Mouse (Mus musculus) embryo, embryonic 11 days (tissue): ENCODE data around the gene Rph3a.
A peak's percentile ranks its signal among the peaks of the same experiment; 100 is the strongest.
"Not testable (repeated sequence)": the region's sequence is repeated elsewhere in the genome, so short reads cannot be mapped to it uniquely, and the experiment has no call there.

Experiments used
- DNase-seq: peaks from one replicate; pipeline ENCODE4 v3.0.0-alpha.2; 2015

The Rph3a gene

DNA sequence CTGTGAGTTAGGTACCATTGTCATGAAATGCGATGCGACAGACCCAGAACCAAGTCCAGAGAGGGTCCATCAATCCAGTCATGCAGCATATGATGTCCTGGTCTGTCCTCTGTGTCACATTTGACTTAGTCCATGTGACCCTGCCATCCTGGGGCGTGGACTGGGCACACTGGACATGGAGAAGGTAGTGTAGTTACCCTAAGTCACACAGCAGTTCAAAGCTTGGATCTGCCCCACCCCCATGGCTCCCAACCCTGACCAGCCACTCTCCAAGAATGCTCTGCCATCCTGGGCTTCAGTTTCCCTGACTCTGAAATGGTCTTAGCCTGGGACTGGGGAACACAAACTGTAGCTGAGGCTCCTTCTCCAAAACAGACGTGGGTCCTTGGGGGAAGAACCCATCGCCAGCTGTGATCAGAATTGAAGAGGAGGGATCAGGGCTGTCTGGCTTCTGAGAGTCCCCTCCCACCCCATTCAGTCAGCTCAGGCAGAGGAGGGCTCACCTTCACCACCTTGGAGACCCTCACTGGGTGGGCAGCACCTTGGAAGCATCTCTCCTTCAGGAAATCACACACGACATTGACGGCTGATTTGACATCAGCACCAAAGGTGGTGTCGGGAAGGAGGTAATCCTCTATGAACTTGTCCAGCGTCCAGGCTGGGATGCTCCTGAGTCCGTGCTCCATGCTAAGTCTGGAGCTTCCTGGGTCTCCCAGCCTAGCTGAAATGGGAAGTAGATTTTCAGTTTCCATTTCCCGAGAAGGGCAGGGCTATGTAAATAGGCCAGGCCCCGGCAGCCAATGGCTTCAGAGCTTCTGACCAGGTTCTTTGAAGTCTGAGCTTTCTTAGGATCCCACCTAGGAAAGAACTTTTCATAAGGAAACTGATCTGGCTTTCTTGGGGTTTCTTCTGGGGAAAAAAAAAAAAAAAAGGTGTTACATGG lies 102.8 kb downstream of the Rph3a start, which contains the start of gene Oas1a:
Gene Oas1a, minus strand, starts transcription at position 731 of the 943 bp plus-strand sequence.
- DNase-seq = peak; percentile 35

DNA sequence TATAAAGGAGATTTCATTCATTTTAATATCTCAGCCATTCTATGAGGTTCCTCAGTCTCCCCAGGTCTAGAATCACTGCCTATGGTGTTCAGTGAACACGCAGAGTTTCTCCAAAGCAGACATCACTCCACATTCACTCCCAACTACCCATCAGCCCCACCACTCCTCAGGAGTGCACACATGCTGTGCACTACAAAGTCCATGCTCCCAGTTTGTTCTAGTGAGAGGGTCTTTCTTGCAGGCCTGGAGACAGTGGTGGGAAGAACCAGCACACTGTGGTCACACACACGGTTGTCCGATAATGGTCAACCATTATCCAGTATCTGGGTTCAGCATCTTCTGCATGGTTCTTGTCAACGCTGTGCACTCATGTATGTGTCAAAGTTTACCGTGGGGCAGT lies 107.8 kb downstream of the Rph3a start:
- DNase-seq = no peak

DNA sequence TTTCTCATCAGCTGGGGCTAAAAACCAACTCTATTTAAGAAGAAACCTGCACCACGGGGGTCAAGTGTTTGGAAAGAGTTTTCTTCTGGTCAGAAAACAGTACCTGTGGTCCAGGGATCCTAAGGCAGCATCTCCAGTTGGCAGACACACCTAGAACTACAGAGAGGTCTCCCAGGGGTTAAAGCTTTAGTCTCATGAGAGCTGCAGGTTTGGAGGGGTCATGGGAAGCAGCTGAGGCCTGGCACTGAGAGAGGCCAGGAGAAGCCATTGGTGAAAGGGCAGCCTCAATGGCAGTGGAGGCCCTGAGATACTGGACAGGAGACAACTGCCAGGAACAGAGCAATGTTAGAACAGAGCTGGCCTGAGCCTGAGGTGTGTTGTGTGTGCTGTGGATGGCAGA lies 109.2 kb downstream of the Rph3a start:
- no peak for DNase-seq

DNA sequence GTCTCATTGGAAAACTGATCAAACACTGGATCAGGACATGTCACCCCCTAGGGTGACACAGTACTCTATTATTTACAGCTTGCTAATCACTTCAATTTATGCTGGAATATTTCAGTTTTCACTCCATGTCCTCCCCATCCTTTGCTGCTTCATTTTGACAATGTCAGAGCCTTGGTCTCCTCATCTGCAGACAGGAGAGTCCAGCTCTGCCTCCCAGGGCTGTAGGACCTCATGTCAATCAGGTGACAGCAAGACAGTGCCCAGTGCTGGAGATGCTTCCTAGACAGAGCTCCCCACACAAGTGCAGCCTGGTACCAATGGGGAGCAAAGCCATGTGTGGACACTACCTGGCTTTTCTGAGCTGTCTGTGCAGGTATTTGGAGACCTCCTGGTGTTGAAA lies 111.2 kb downstream of the Rph3a start:
- no peak for DNase-seq

DNA sequence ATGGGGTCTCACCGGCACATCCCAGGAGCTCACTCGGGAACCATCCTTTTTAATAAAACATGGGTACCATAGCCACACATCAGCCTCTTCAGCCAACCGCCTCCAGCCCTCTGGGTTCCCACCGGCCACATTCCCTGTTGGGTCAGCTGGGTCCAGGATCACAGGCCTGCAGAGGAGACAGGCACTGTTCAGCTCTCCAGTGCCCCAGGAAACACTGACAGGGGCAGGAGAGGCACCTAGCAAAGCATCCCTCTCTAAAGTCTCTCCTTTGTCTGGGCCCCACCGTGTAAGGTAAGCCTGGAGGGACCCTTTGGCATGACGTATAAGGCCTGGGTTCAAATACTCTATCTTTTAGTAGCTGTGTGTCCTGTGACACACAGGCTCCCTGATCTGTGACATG lies 111.6 kb downstream of the Rph3a start:
- no peak for DNase-seq

DNA sequence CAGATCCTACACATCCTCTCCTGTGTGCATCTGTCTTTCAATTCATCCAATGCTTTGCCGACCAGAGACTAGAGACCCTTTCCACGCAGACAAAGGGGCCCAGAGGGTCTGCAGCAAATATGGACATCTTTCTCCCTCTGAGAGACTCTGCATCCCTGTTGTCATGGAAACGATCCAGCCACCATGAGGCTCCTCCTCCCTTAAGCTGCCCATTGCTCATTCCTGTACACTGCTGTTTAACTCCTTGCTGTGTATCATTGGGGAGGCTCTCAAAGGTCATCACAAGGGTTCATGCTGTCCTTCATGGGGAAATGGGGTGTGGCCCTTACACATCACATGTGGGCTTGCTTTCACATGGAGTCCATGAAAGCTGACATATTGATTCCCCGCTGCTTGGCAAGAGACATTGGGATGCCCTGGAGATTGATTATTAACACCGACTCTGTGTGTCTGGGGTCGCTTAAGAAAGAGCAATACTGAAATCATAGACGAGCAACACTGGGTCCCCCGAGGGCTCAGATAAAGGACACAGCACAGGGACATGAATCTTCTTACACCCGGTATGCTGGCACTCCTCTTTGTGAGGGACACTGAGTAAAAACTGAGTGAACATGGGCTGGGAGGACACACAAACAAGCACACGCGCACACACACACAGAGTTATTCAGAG lies 114.5 kb downstream of the Rph3a start:
- no peak for DNase-seq

DNA sequence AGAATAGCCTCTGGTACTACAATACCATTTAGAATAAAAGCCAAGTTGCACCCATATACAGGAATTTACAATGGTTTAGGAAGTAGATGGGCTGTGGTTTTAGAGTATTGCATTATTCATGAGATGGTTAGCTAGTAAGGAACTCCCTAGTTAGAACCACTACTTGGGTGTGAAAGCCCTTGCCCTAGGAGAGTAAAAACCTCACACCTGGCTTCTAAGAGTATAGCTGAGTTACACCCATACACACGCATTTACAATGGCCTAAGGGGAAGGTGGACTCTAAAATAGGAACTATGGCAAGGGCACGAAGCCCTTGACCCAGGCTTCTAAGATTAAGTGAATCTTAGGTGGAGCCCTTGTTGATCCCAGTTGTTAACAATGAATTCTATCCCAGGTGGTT lies 115.2 kb downstream of the Rph3a start:
- not testable (repeated sequence) for DNase-seq

DNA sequence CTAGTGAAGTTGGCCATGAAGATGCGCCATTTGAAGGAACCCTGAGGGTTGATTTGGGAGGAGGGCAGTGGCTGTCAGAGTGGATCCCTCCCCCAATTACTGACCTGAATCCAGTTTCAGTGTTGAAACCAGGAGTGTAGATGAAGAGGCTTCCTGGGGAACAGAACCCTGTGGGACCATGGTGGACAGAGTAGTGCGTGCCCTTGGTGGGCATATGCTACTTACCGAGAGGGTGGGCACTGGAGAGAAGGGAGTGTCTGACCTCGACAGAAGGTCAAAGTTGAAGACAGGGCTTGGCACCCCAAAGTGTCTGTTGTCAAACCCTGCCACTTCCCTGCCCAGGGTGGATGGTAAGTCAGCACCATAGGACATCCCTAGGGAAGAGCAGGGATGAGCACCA lies 116.0 kb downstream of the Rph3a start:
- DNase-seq = not testable (repeated sequence)

DNA sequence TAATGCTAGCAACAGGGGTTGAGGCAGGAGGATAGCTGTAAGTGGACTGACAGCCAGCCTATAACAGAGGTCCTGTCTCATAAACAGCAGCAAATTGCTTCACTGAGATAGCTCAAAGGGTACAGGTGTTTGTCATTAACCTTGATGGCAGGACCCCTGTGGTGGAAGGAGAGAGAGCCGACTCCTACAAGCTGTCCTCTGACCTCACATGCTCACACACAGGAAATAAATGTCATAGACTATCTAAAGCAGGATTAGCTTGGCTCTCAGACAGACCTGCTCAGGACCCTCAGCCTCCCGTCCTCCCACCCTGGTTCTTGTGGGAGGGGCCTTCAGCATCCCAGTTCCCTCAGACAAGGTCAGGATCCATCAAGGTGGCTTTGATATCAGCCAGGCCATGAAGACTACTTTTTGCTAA lies 117.6 kb downstream of the Rph3a start:
- DNase-seq = no peak

DNA sequence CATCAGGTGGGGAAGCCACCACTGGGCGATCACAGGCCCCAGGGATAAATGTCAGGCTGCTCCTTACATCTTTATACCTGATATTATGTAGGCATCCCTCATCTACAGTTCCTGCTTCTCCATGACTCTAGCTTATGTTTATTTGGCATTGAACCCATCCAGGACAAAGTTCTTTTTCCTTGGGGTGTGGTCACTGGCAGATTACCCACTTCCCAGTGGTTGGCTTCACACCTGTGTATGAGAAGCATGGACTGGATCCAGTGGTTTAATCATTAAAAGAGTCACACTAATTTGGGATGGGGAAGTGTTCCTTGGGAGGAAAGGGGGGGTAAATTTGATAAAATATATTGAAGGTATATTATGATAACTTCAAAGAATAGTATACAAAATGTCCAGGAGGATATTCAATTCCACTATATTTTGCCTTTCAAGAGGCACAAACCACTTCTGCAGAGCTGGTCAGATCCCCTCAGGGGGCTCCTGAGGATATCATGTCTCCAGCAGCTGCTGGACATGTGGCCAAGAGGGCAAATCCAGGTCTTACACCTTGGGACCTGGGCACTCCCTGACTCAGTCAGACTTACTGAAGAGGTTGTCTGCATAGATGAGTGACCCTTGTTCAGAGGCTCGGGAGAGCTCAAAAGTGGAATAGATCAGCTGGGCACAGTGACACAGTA lies 118.2 kb downstream of the Rph3a start:
- DNase-seq = not testable (repeated sequence)

DNA sequence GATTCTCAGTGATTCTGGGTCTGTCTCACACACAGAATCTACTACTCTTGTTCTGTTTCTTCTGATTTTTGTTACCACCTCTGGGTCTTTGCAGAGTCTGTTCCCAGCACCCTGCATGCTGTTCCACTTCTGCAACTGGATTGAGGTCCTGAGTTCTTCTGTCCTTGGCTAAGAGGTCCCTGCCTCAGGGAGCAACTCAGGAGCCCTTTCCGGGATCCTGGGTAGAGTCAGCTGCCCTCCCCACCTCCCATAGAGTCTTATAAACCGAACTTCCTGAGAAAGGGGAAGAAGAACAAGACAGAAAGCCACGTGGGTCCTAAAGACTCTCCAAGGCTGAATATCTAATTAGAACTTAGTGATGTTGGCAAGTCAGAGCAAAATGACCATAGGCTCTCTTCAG lies 118.9 kb downstream of the Rph3a start:
- no peak for DNase-seq
